Comparison of ENCODE assay signal across 23 mouse cellular contexts in genomic region chr5:31781624-31782023, GRCm38 (mm10).
"Had no signal": no experiment of that assay in that cellular context is flagged by ENCODE, and none has a peak within 500 bp of the region (broad histone marks: within the 10 kb centered on the region; RNA-seq: fewer than 3 reads in every experiment).

No protein-coding gene starts in this region.

- DNase-seq: gastrocnemius, postnatal 14 days; gastrocnemius, postnatal 36 days; heart, adult 18-20 months; heart, postnatal 14 days; heart, postnatal 36 days; kidney, adult 11 months; kidney, adult 2 months; kidney, adult 9 months; kidney, postnatal 14 days; kidney, postnatal 36 days; layer of hippocampus, adult 9-11 months; layer of hippocampus, postnatal 36 days; left cerebral cortex, postnatal 4 days had no signal

- H3K4me3 ChIP-seq: heart, embryonic 13.5 days; heart, embryonic 15.5 days; hindbrain, embryonic 13.5 days; hindbrain, embryonic 15.5 days; kidney, embryonic 15.5 days; limb, embryonic 13.5 days; limb, embryonic 15.5 days; liver, embryonic 12.5 days had no signal

- H3K27me3 ChIP-seq: heart, embryonic 13.5 days; heart, embryonic 15.5 days; hindbrain, embryonic 13.5 days; hindbrain, embryonic 15.5 days; kidney, embryonic 15.5 days; limb, embryonic 13.5 days; limb, embryonic 15.5 days; liver, embryonic 12.5 days had no signal

- H3K27ac ChIP-seq: heart, embryonic 13.5 days; heart, embryonic 15.5 days; hindbrain, embryonic 13.5 days; hindbrain, embryonic 15.5 days; hindbrain, postnatal 0 days; kidney, embryonic 15.5 days; kidney, postnatal 0 days; limb, embryonic 13.5 days; limb, embryonic 15.5 days; liver, embryonic 12.5 days had no signal

- H3K36me3 ChIP-seq: heart, embryonic 13.5 days; heart, embryonic 15.5 days; hindbrain, embryonic 13.5 days; hindbrain, embryonic 15.5 days; kidney, embryonic 15.5 days; limb, embryonic 13.5 days; limb, embryonic 15.5 days; liver, embryonic 12.5 days had no signal

- H3K9ac ChIP-seq: heart, embryonic 13.5 days; heart, embryonic 15.5 days; hindbrain, embryonic 13.5 days; hindbrain, embryonic 15.5 days; kidney, embryonic 15.5 days; limb, embryonic 13.5 days; limb, embryonic 15.5 days; liver, embryonic 12.5 days had no signal

- H3K4me1 ChIP-seq: hindbrain, embryonic 13.5 days; hindbrain, embryonic 15.5 days; limb, embryonic 15.5 days; liver, embryonic 12.5 days had no signal
